In genomic region chr4:97117016-97117415, GRCm38 (mm10) we compare ENCODE assay signal across 30 mouse cellular contexts.
A peak's percentile ranks its signal among the peaks of the same experiment; 100 is the strongest.
DNase-seq lines count a peak whose midpoint lies in the region; ATAC-seq and TF ChIP-seq lines count a peak whose summit lies in the region.
"Had no signal": no experiment of that assay in that cellular context is flagged by ENCODE, and none has a peak within 500 bp of the region (broad histone marks: within the 10 kb centered on the region; RNA-seq: fewer than 3 reads in every experiment).

No protein-coding gene starts in this region.

- in situ Hi-C loops in Patski (cut with MboI; ENCODE audit: low pct_unique_long_range_greater_than_20kb), result no loop called here

- ATAC-seq in kidney, postnatal 0 days (replicated peaks; ENCODE audit: low FRiP score, low read depth), result no peak
- ATAC-seq in lung, embryonic 16.5 days (ENCODE audit: low read depth), result peak; percentile 38; the same call in 1 of the 2 replicates
- no peak for ATAC-seq in Patski
- ATAC-seq: forebrain, embryonic 15.5 days had no signal

- CTCF ChIA-PET in Patski (lab: Charles Lee), result interaction anchor here (1.2 kb wide), 1 partner anchor 16 kb away, joined by 3 read pairs; no protein-coding TSS in a partner anchor

- DNase-seq in kidney, postnatal 0 days (ENCODE audit: low spot score), result peak; percentile 63
- no peak for DNase-seq in kidney, postnatal 10 days
- no peak for DNase-seq in lung, postnatal 14 days
- DNase-seq in Patski (ENCODE audit: low read depth, low spot score), result peak; percentile 3
- DNase-seq in lung, postnatal 36 days, result peak; percentile 32
- DNase-seq in thymus, postnatal 0 days (ENCODE audit: low spot score), result no peak
- DNase-seq: adrenal gland, adult 2 months; adrenal gland, postnatal 14 days; B cell, adult 2 months; cerebellum, adult 11 months; cerebellum, adult 2 months; cerebellum, postnatal 10 days; cerebellum, postnatal 36 days; embryo, embryonic 11 days; gastrocnemius, postnatal 25 days; heart, adult 18-20 months; heart, postnatal 10 days; heart, postnatal 36 days had no signal

- H3K4me2 ChIP-seq in kidney, postnatal 0 days (ENCODE audit: low read length), result no peak overlapping the region
- H3K4me2 ChIP-seq in lung, embryonic 16.5 days (ENCODE audit: low read depth, low read length), result no peak overlapping the region
- H3K4me2 ChIP-seq: embryonic facial prominence, embryonic 13.5 days; forebrain, embryonic 12.5 days; forebrain, embryonic 15.5 days; heart, embryonic 12.5 days; heart, embryonic 15.5 days; hindbrain, embryonic 13.5 days had no signal

- no peak overlapping the region for H3K4me3 ChIP-seq in kidney, postnatal 0 days (replicated peaks; ENCODE audit: low read depth, low read length)
- no peak overlapping the region for H3K4me3 ChIP-seq in lung, embryonic 16.5 days (ENCODE audit: low read length)
- H3K4me3 ChIP-seq: embryonic facial prominence, embryonic 10.5 days; embryonic facial prominence, embryonic 13.5 days; erythroblast, embryonic 14.5 days; forebrain, embryonic 12.5 days; forebrain, embryonic 15.5 days; heart, embryonic 12.5 days; heart, embryonic 15.5 days; hindbrain, embryonic 10.5 days; hindbrain, embryonic 13.5 days had no signal

- H3K9ac ChIP-seq in kidney, postnatal 0 days (ENCODE audit: low read depth, low read length), result no peak overlapping the region
- no peak overlapping the region for H3K9ac ChIP-seq in lung, embryonic 16.5 days (ENCODE audit: low read length)
- H3K9ac ChIP-seq: embryonic facial prominence, embryonic 13.5 days; forebrain, embryonic 12.5 days; forebrain, embryonic 15.5 days; heart, embryonic 12.5 days; heart, embryonic 15.5 days; hindbrain, embryonic 13.5 days had no signal

- no peaks in the 10 kb centered on the region for H3K27me3 ChIP-seq in kidney, postnatal 0 days (ENCODE audit: insufficient read depth, low read length)
- H3K27me3 ChIP-seq in lung, embryonic 16.5 days (ENCODE audit: control insufficient read depth, insufficient read depth, low read depth, low read length), result no peaks in the 10 kb centered on the region
- H3K27me3 ChIP-seq in Patski, result no peaks in the 10 kb centered on the region
- H3K27me3 ChIP-seq: CH12.LX; embryonic facial prominence, embryonic 13.5 days; forebrain, embryonic 12.5 days; forebrain, embryonic 15.5 days; heart, embryonic 12.5 days; heart, embryonic 15.5 days; hindbrain, embryonic 13.5 days had no signal

- no peaks in the 10 kb centered on the region for H3K9me3 ChIP-seq in kidney, postnatal 0 days (replicated peaks; ENCODE audit: low read length)
- no peaks in the 10 kb centered on the region for H3K9me3 ChIP-seq in lung, embryonic 16.5 days (ENCODE audit: control insufficient read depth, low read length)
- H3K9me3 ChIP-seq: embryonic facial prominence, embryonic 10.5 days; embryonic facial prominence, embryonic 13.5 days; forebrain, embryonic 12.5 days; forebrain, embryonic 15.5 days; heart, embryonic 12.5 days; heart, embryonic 15.5 days; hindbrain, embryonic 10.5 days; hindbrain, embryonic 13.5 days had no signal

- POLR2A ChIA-PET in Patski (lab: Charles Lee), result no interaction called here

- H3K27ac ChIP-seq in kidney, postnatal 0 days, result no peak overlapping the region
- H3K27ac ChIP-seq in lung, embryonic 16.5 days (ENCODE audit: low read length), result no peak overlapping the region
- H3K27ac ChIP-seq: embryonic facial prominence, embryonic 10.5 days; embryonic facial prominence, embryonic 13.5 days; forebrain, embryonic 12.5 days; forebrain, embryonic 15.5 days; heart, embryonic 15.5 days; hindbrain, embryonic 10.5 days; hindbrain, embryonic 13.5 days had no signal

- no peak for TF ChIP-seq CTCF in kidney, postnatal 0 days (IDR thresholded peaks at IDR 0.05; ENCODE audit: low read depth)
- TF ChIP-seq CTCF in Patski (IDR thresholded peaks at IDR 0.05), result no peak

- no peaks in the 10 kb centered on the region for H3K36me3 ChIP-seq in kidney, postnatal 0 days (ENCODE audit: insufficient read depth, low read length)
- no peaks in the 10 kb centered on the region for H3K36me3 ChIP-seq in lung, embryonic 16.5 days (ENCODE audit: control insufficient read depth, insufficient read depth, low read length)
- H3K36me3 ChIP-seq: embryonic facial prominence, embryonic 10.5 days; embryonic facial prominence, embryonic 13.5 days; forebrain, embryonic 12.5 days; forebrain, embryonic 15.5 days; G1E; heart, embryonic 12.5 days; heart, embryonic 15.5 days; hindbrain, embryonic 10.5 days; hindbrain, embryonic 13.5 days had no signal

- WGBS in kidney, postnatal 0 days, result 72% methylated on average over 1 of the region's 1 CpGs
- 35% methylated on average over 1 of the region's 1 CpGs for WGBS in lung, embryonic 16.5 days

- H3K4me1 ChIP-seq in kidney, postnatal 0 days (replicated peaks; ENCODE audit: insufficient read depth, low read length), result no peaks in the 10 kb centered on the region
- no peaks in the 10 kb centered on the region for H3K4me1 ChIP-seq in lung, embryonic 16.5 days (replicated peaks; ENCODE audit: control insufficient read depth, insufficient read depth, low read length)
- H3K4me1 ChIP-seq: embryonic facial prominence, embryonic 10.5 days; embryonic facial prominence, embryonic 13.5 days; forebrain, embryonic 12.5 days; forebrain, embryonic 15.5 days; heart, embryonic 12.5 days; heart, embryonic 15.5 days; hindbrain, embryonic 10.5 days; hindbrain, embryonic 13.5 days had no signal

Comparison
In these comparisons a context has a peak if more than half of its experiments do, and no peak if none do; other contexts are left out.
1. DNase-seq: peak in kidney, postnatal 0 days (single experiment), Patski (single experiment) and lung, postnatal 36 days (single experiment); none in kidney, postnatal 10 days (single experiment), lung, postnatal 14 days (single experiment) and thymus, postnatal 0 days (single experiment).